Mouse (Mus musculus): ENCODE data around the gene Emp1. TPM values are rescaled to one million over a fixed set of nuclear protein-coding genes. Genes with fewer than 3 reads are reported as not detected.

Gene Emp1
- 10 to 100 TPM; 25.9 to 46.9 TPM for total RNA-seq (2021)
- long read RNA-seq, experiment 1, partial matches to known transcripts = 7 of 10 reads
- long read RNA-seq, experiment 1, other reads (novel, unspliced or antisense) = 0 of 10 reads
- long read RNA-seq, experiment 2, partial matches to known transcripts = 1 of 2 reads
- long read RNA-seq, experiment 2, other reads (novel, unspliced or antisense) = 0 of 2 reads

DNA sequence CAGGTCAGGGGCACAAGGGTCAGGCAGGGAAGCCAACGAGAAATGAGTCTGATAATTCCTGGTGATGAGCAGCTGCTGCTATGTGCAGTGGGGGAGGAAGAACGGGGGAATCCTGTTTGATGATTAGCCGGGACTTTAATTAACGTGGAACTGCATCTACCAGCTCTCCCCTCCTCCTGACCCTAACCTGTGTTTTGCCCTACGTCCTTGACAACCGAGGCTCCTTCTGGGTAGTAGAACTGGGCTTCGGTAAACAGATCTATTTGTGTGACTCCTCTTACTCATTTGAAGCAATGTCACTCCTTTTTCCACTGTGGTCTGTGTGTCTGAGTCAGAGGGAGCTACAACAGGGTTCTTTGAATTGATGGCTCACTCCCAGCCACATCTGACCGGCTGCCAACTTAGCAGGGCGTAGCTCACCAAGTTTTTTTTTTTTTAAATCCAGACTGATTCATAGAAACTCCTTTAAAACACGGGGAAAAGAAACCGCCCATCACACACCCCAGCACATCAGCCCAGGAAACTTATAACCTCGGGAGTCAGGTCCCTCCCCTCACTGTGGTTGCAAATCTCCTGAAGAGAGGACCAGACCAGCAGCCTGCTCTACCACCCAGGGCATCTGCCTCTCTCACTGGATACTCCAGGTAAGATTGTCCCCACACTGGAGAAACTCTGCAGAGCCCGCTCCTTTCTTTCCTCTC, at the start of gene Emp1:
Gene Emp1 (plus strand): TSS at position 87 of the 701 bp plus-strand sequence.
- DNase-seq = peak; percentile 91 to 93

DNA sequence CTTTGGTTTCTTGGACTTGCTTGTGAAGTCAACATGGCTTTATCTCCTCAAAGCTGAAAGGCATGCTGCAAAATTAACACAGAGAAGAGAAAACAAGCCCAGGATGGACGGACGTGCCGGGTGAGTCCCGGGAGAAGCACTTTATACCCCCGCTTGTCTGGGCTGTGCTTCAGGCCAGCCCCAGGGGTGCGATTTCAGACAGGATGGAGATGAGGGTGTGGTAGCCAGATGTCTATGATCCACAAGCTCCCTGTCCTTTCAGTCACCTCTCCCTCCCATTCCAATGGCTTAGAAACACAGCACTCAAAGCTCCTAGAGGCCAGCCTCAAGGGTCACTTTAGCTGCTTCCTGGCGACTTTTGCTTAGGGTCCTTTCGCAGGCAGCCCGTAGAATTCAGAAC, 48.4 kb upstream of the Emp1 start:
- DNase-seq = no peak

DNA sequence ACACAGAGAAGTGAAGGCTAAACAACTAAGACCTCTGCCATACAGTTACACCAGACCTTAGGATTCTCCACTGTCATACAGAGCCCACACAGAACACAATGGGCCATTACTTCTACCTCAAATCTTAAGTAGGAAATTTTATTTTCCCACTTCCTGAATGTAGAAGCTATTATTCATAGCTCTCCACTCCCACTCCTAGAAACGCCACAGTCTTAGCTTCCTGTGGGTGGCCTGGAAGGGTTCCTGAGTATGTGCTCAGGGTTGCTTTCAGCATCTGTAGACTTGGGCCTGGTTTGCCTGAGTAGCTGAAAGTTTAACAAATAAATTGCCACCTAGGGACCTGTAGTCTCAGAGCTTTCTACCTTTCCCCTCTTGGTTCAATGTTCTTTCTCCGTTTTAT, 46.2 kb upstream of the Emp1 start:
- no peak for DNase-seq

DNA sequence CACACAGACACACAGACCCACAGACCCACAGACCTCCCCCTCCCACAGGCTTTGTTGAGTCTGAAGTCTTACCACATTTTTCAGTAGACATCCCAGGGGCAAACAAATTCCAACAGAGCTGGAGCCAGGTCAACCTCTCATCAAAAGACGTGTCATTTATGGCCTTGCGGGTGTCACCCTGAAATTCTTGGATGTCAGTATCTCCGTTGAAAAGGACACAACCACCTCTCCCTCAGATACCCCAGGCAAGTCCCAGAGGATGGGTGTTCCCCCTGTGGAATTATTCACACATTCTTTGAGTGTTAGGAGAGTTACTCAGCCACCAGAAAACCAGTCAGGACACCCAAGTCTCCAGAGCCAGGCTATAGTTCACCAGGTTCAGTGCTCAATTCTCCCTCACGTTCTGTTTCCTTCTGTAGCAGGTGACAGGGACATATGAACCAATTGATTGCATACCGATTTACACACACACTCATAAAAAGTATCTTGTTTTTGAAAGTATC, 42.9 kb upstream of the Emp1 start:
- no peak for DNase-seq

DNA sequence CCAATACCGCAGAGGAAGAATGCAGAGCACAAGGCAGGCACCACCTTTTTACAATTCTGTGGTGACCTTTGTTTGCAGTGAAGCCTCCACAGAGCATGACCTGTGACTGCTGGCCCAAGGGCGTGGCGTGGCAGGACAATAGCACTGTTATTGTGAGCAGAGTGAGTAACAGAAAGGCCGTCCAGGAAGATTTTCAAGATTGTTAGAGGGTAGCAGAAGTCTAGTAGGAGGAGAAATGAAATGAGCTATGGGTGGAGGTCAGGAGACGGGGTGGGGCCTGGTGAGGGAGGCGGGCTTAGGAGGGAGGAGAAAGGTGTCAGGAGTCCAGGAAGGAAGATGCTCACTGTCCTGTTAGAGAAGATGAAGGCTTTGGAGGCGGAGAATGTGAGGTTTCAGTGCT, 39.6 kb upstream of the Emp1 start:
- peak in 1 of 2 experiments; percentile 32 for DNase-seq

DNA sequence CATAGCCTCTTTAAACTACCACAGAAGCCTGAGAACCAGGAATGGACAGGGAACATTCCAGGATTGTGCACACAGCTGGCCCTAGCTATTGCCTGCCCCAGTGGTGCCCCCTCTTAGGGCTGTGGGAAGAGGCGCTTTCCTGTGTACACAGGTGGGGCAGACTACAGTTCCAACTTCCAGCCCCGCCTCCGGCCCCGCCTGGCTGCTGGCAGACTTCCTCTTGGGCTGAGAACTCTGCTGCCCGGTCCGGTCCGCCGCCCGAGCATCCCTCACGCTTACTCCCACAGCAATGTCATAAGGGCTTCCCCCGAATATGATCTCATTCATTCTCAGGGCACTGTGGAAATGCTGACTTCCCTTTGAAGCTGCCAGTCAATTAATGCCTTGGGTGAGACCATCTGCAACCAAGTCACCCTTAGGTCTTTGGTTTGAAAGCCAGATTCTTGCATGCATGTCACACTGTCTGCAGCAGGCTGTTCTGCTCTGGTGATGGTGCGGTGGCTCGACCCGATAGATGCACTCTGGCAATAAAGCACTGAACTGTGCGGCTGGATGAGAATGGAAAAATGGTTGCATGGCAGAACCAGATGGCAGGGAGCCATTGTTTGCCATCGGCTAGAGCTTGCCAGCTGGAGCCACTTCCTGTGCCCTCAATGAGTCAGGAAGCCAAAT, 38.9 kb upstream of the Emp1 start:
- peak; percentile 57 to 73 for DNase-seq

DNA sequence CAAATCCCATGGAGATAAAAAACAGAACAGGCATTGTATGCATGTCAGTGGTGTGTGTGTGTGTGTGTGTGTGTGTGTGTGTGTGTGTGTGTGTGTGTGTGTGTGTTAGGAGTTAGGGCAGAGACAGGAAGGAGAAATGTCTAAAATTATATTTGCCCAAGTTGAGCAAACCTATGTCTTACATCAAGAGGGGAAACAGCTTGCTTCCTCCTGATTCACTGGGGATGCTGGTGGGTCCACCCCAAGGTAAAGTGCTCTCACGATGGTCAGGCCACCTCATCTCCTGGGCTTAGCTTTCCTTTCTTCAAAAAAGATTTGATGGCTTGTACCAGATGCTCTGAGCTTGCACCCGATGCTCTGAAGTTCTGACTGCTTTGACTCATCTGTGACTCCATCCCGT, 38.2 kb upstream of the Emp1 start:
- DNase-seq = no peak

DNA sequence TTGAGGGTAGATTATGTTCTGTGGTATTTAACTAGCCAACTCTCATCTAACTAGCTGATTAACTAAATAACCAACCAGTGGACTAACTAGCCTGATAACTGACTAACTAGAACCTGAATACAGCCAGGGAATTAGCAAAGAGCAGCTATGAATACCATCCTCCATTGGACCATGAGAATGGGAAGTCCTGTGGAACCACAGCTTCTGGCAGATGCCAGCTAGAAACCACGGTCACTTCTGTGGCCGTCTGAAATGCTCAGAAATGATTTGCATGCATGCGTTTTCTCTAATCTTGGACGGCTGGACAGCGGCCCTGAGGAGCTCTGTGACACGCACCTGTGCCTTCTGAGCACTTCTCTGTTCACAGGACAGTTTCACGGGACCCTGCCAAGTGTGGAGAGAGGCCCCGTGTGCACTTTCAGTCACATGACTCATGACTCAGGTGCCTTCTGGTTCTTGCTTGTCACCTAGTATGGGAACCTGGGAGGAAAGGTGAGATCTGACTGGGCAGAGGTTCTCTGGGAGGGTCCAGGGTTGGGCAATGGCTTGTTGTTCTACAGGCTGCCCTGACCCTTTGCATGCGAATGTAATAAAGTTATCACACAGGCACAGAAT, 37.6 kb upstream of the Emp1 start:
- no peak for DNase-seq

DNA sequence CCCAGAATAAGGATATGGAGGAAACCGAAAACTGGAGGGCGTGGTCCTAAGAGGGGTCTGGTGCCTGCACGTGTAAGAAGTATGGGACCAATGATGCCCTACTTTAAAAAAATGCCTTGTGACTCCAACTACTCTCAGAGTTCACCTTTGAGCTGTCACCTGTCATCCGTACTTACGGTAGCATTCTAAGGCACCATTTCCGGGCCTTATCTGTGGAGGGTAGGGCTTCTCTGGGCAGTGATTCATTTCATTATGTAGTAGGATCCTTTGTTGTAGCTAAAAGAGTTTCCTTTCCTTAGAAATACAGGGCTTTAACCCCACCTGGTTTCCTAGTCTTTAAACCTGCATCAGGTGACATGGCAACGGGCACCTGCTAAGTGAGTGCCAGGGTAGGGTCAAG, 35.5 kb upstream of the Emp1 start:
- no peak for DNase-seq

DNA sequence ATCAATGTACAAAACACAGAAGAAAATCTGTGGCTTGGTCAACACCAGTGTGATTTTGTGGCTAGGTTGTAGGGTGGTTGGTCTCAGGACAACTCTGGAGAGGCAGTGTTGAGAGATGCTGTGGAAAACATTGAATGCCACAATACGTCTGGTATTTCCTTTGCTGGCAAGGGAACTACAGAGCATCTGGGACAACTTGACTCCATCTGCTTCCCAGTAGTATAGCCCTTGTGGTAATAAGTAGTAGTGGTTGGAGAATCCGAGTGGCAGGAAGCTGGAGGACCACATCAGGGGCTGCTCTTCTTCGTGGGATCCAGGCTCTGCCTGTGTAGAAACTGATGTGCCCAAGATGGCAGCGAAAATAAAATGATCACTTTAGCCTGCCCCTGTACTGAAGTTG, 30.4 kb upstream of the Emp1 start:
- no peak for DNase-seq

DNA sequence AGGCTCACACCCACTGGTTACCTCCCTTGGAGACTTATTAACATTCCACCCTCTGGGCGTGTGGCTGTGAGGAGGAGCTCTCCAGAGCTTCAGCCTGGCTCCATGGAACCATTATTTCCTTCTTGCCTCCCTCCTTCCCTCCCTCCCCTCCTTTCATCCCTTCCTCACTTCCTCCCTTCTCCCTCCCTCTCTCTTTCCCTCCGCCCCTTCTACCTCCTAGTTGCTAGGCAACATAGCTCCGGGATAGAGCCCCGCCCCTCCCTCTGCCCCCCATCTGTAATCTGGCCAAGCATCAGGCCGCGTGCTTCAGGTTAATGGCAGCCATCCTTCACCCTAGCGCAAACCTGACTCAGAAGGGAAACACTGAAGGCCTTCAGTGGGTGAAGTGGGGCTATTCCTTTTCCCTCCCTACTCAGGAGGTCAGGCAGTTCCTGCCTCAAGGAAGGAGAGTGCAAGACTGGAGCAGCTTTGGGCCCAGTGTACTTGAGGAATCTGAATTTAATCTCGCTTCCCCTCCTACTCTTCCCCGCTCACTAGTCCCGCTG, 29.5 kb upstream of the Emp1 start:
- DNase-seq = no peak

DNA sequence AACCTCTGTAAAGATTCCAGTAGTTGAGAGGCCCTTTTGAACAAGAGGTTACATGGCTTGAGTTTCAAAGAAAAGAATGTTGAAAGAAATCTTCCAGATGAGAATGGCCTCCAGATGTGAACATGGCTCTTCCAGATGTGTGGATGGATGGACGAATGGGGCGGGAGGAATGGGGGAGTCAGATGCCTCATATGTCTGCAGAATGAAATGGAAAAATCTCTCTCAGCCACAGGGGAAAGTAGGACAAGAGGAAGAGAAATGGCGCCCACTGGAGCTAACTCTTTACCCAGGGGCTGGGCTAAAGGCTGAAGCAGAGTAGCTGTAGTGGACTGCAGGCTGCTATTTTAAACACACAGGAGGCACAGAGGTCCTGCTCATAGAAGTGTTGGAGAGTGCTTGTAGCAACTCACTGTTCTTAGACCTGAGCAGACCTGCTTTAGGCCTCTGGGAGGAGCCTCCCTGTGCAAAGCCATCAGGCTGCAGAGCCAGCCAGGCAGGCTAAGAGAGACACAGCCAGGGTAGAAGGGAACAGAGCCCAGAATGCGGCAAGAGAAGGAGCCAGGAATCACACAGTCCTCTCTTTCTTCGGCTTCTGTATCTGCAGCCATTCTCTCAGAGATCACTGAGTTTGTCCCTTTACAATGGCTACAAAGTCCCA, 28.2 kb upstream of the Emp1 start:
- no peak for DNase-seq

DNA sequence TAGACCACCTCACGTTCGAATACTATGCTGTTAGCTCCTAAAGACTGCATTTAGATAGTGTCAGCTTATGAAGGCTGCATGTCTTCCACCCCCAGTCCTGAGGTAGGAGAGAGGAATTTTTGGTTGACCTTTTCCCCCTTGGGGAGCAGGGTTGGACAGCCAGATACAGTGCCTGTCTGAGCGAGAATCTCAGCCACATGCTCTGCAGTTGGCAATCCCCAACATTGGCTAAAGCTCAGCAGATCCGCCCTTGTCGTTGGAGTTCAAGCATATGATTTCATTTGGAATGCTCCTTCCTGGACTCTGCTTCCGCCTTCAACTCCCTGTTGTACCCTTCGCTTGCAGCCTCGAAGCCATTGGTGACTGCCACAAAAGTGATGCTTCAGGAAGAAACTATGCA, 26.0 kb upstream of the Emp1 start:
- no peak for DNase-seq

DNA sequence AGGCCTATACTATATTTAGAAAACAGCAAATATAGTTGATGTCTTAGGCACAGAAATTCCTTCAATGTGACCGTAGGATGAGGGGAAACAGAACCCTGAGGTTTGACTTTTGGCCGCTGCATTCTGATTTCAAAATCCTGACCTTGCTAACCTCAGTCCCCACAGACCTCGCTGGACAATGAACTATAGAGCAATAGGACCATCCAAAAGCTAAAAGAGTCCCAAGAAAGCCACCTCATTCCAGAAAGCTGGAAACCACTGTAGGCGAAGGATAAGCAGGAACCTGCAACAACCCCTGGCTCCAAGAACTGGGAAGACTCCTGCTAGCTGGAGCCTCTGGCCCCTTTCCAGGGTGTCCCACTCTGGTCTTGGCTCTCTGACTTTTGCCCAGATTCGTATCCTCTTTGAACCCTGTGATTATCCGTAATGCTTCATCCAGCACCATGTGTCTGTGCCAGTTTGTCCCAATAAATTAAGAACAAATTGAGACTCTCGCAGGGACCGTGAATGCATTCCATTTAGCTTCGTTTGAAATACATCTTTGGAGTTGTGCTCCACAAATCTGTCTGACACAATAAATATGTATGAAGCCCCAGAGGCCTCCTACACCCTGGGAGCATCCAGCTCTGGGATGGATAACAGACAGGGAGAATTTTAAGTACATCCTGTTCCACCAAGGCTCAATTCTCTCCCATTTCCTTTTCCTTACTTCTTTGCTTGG, 21.8 kb upstream of the Emp1 start:
- no peak for DNase-seq

DNA sequence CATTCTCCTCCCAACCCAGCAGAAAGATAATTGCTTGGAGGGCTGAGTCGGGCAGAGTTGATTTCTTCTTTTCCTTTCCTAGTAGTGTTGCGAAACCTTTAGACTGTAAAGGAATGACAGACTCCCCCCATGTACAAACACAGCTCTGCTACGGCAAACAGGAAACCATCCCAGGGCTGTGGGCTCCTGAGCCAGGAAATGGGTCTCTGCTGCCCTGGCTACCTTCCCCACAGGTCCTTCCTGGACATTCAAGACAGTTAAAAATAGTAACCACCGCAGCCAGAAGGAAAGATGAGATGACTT, 21.3 kb upstream of the Emp1 start:
- DNase-seq = no peak

DNA sequence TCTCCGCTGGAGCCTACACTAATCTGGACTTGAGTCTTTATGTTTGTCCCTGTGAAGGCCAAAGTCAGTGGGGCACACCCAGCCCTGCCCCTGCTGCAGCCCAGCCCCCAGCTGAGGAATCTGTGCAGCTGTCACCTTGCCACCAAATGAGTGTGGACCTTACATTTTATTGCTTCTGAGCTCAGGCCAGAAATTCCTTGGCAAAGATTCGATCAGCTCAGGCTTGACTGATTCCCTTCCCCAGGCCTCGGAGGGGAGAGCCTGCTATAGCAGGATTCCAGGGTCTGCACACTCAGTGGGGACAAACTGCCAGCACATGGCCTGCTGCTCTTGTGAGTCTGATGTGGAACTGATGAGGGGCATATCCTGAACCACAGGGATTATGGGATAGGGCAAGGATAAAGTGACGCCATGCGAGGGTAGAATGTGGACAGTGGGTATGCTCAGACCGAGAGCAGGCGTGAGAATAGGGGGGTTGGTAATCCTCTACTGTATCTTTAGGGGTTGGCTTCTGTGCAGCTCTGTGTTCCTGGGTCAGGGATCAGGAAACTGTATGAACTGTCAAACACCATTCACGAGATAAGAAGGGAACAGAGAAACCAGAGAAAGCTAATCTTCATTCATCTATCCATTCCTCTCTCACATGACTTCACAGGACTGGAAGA, 10.6 kb upstream of the Emp1 start:
- DNase-seq = no peak

DNA sequence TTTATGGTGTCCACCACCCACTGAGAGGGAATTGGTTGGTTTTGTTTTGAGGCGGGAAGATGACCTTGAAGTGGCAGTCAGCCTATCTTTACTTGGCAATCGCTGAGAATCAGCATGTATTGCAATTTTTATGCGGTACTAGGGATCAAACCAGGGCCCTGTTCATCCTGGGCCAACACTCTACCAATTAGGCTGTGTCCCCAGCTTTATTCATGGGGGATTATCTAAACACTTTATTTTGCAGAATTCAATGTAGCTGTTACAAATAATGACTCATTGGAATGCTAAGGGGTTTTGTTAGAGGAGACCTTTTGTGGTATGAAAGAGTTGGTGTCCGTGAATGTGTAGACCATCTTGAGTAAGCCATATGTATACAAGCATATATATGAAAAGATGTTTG, 9.8 kb upstream of the Emp1 start:
- no peak for DNase-seq

DNA sequence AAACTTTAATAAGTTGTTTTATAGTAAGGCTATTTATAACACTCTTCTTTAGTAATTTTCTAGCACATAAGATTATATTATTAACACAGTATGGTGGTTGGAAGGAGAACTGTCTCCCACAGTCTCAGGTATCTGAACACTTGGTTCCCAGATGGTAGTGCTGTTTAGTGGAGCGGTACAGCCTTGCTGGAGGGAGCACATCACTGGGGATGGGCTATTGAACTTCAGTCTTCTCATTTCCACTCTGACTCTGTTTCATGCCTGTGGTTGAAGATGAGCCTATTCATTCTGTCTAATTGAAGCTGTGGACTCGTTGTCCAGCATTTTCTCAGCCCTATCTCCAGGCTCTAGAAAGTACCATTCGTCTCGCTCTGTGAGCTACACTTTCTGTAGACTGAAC, 7.4 kb upstream of the Emp1 start:
- no peak for DNase-seq

DNA sequence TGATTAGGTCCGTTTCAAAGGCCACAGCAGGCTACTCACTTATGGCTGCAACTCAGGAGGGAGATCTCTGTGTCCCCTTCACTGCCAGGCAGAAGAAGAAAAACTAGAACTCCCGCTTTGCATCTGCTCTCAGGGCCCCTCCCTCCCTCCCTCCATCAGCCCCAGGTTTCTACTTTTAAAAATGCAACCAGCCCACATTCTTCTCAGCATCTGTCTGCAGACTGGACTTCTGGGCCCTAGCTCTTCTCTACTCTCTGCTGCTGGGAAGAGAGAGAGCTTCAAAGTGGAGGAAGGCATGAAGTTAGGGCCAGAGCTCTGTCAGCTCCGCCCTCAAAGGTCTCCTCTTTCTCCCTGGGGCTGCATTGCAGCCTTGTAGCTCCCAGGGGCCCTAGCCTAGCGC, 2.0 kb upstream of the Emp1 start:
- DNase-seq = no peak

DNA sequence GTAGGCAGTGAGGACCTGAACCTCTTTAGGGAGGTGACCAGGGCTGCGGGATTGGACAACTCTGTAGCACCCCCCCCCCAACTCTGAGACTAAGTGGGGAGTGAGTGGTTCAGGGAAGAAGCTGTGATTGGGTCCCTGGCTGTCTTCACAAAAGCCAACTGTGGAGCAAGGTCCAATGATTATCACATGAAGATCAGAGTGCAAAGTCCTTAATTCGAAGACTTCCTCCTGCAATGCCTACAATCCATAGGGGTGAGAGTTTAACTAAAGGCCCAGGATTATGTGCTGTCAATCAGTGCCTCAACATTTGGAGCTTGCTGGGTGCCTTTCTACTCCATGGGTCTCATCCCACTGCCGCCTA, 267 bp upstream of the Emp1 start:
- no peak for DNase-seq

DNA sequence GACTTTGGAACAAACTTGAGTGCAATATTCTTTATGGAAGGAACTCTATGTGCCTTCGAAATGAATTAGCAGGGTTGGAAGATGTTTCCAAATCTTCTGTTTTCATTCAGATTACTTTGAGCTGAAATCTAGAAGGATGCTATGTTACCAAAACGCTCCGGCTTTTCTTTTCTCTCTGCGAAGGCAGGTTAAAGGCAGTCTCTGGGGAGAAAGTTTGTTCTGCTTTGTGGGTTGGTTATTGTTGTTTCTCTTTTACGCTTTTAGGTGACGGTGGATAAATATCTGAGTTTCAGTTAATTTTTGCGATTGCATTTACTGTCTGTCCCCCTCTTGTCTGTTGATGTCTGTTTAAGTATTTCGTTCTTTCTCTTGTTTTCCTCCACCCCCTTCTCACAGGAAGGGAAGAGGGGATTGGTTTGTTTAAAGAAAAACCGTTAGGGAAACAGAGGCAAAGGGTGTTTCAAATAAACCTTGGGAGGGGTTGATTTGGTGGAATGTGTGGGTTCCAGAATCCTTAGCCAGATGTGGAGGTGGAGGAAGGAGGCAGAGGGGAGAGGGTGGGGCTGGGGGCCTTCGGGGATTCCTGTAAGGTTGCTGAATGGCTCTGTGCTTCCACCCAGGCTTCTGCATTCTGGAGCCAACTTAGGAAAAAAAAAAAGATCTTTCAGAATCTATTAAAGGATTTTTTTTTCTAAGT, 1.1 kb downstream of the Emp1 start:
- no peak for DNase-seq
